Mouse (Mus musculus) kidney, embryonic 16.5 days (tissue): Measurements from ENCODE around the gene Dgcr2. TPM values are rescaled to one million over a fixed set of nuclear protein-coding genes. Genes with fewer than 3 reads are reported as not detected.

ENCODE experiments used
- ATAC-seq: fragments of 200-750 bp; cut with Nextera tagmentation; 2 replicates; pipeline ENCODE4 v1.8.0; 2017; ENCODE audit warnings: moderate TSS enrichment; ENCODE audit not compliant: low FRiP score, low TSS enrichment
- H3K27ac ChIP-seq: fragments of 300-500 bp; sonication (generic); 2 replicates; pipeline ENCODE4 v1.5.1; 2014; ENCODE audit warnings: low read length
- H3K27me3 ChIP-seq: fragments of 300-500 bp; sonication (generic); 2 replicates; pipeline ENCODE4 v1.6.1; 2014; ENCODE audit warnings: low read length, control low read depth, mixed read lengths; ENCODE audit not compliant: insufficient read depth
- H3K36me3 ChIP-seq: fragments of 300-500 bp; sonication (generic); 2 replicates; pipeline ENCODE4 v1.6.1; 2014; ENCODE audit warnings: low read length, control low read depth, mixed read lengths; ENCODE audit not compliant: insufficient read depth
- H3K4me1 ChIP-seq: fragments of 300-500 bp; sonication (generic); 2 replicates; pipeline ENCODE4 v1.6.1; 2014; ENCODE audit warnings: low read length, control low read depth, mixed read lengths; ENCODE audit not compliant: insufficient read depth
- H3K4me2 ChIP-seq: fragments of 300-500 bp; sonication (generic); replicated peaks from 2 replicates; pipeline ENCODE4 v1.6.1; 2014; ENCODE audit warnings: low read depth, low read length
- H3K4me3 ChIP-seq: fragments of 300-500 bp; sonication (generic); 2 replicates; pipeline ENCODE4 v1.5.1; 2014; ENCODE audit warnings: mild to moderate bottlenecking, low read length
- H3K9ac ChIP-seq: fragments of 300-500 bp; sonication (generic); replicated peaks from 2 replicates; pipeline ENCODE4 v1.6.1; 2014; ENCODE audit warnings: low read length
- H3K9me3 ChIP-seq: fragments of 300-500 bp; sonication (generic); 2 replicates; pipeline ENCODE4 v1.6.1; 2016; ENCODE audit warnings: low read length, control low read depth
- WGBS: fragments of 180-500 bp; shearing (Covaris S2); extraction: QIAGEN DNeasy Blood & Tissue Kit; methylation state at CpG from one replicate; pipeline ENCODE4 v1.1.7; 2014; 5-methylcytosine and 5-hydroxymethylcytosine counted together
- polyA plus RNA-seq: library from polyadenylated mRNA; unstranded; fragments of >200 nt; fragmentation: Nextera tagmentation; extraction: Ambion mirVana; gene quantifications from 2 replicates; pipeline ENCODE4 v1.2.1, GENCODE M21; 2015

Dgcr2 gene
- polyA plus RNA-seq, 1 experiment from 2014 or later, result 107 TPM

- Histone ChIP-seq H3K27ac (no peak overlapping the region), H3K27me3 (peaks cover 37% of the 10 kb centered on the region), H3K4me3 (no peak overlapping the region), H3K4me2 (no peak overlapping the region), H3K9me3 (no peaks in the 10 kb centered on the region), H3K4me1 (peaks cover 3% of the 10 kb centered on the region), H3K9ac (no peak overlapping the region), H3K36me3 (no peaks in the 10 kb centered on the region)
- WGBS, result 87% methylated on average over 2 of the region's 2 CpGs
- ATAC-seq, result no peak
Observed at GRCm38 (mm10) chr16:17828229-17828628, 70.1 kb downstream of the Dgcr2 start.

- no peak overlapping the region for H3K4me2 ChIP-seq
- no peaks in the 10 kb centered on the region for H3K9me3 ChIP-seq
- H3K36me3 ChIP-seq, result no peaks in the 10 kb centered on the region
- H3K27ac ChIP-seq, result no peak overlapping the region
- H3K4me3 ChIP-seq, result no peak overlapping the region
- ATAC-seq, result no peak
- WGBS, result 65% methylated on average over 2 of the region's 2 CpGs
- no peak overlapping the region for H3K9ac ChIP-seq
- H3K27me3 ChIP-seq, result peaks cover 23% of the 10 kb centered on the region
- H3K4me1 ChIP-seq, result no peaks in the 10 kb centered on the region
Observed at GRCm38 (mm10) chr16:17826500-17826899, 71.9 kb downstream of the Dgcr2 start.

GRCm38 (mm10) chr16:17816528-17816927, 81.8 kb downstream of the Dgcr2 start:
- H3K27me3 ChIP-seq, result peaks cover 26% of the 10 kb centered on the region
- no peak for ATAC-seq

GRCm38 (mm10) chr16:17815411-17816402, 82.7 kb downstream of the Dgcr2 start:
- H3K9ac ChIP-seq, result peak overlapping the region; percentile 77
- no peaks in the 10 kb centered on the region for H3K9me3 ChIP-seq
- peaks cover 23% of the 10 kb centered on the region for H3K27me3 ChIP-seq
- H3K27ac ChIP-seq, result no peak overlapping the region
- no peaks in the 10 kb centered on the region for H3K36me3 ChIP-seq
- H3K4me1 ChIP-seq, result peaks cover 10% of the 10 kb centered on the region
- peak; percentile 82 for ATAC-seq
- 2% methylated on average over 63 of the region's 63 CpGs for WGBS
- H3K4me2 ChIP-seq, result peak overlapping the region; percentile 82
- peak overlapping the region; percentile 56 for H3K4me3 ChIP-seq

More at GRCm38 (mm10) chr16:17816528-17816927, 81.8 kb downstream of the Dgcr2 start:
- 85% methylated on average over 8 of the region's 8 CpGs for WGBS
- Histone ChIP-seq H3K4me1 (peaks cover 10% of the 10 kb centered on the region), H3K27ac (no peak overlapping the region), H3K36me3 (no peaks in the 10 kb centered on the region), H3K9me3 (no peaks in the 10 kb centered on the region), H3K4me2 (no peak overlapping the region), H3K4me3 (no peak overlapping the region), H3K9ac (no peak overlapping the region)

- no peak overlapping the region for H3K4me3 ChIP-seq
- peaks cover 23% of the 10 kb centered on the region for H3K27me3 ChIP-seq
- H3K9me3 ChIP-seq, result no peaks in the 10 kb centered on the region
Observed at GRCm38 (mm10) chr16:17813173-17813572, 85.2 kb downstream of the Dgcr2 start.

GRCm38 (mm10) chr16:17812120-17812519, 86.2 kb downstream of the Dgcr2 start:
- no peaks in the 10 kb centered on the region for H3K36me3 ChIP-seq
- WGBS, result 6% methylated on average over 5 of the region's 5 CpGs
- peaks cover 23% of the 10 kb centered on the region for H3K27me3 ChIP-seq
- H3K4me1 ChIP-seq, result peaks cover 27% of the 10 kb centered on the region
- H3K4me3 ChIP-seq, result no peak overlapping the region
- no peak for ATAC-seq
- H3K27ac ChIP-seq, result no peak overlapping the region
- no peaks in the 10 kb centered on the region for H3K9me3 ChIP-seq
- no peak overlapping the region for H3K9ac ChIP-seq
- H3K4me2 ChIP-seq, result no peak overlapping the region

More at GRCm38 (mm10) chr16:17813173-17813572, 85.2 kb downstream of the Dgcr2 start:
- Histone ChIP-seq H3K27ac (no peak overlapping the region), H3K36me3 (no peaks in the 10 kb centered on the region), H3K4me1 (peaks cover 18% of the 10 kb centered on the region), H3K4me2 (no peak overlapping the region), H3K9ac (no peak overlapping the region)
- ATAC-seq, result no peak
- WGBS, result 40% methylated on average over 4 of the region's 4 CpGs

GRCm38 (mm10) chr16:17809711-17810110, 88.7 kb downstream of the Dgcr2 start:
- Histone ChIP-seq H3K4me3 (no peak overlapping the region), H3K36me3 (no peaks in the 10 kb centered on the region), H3K27me3 (peaks cover 31% of the 10 kb centered on the region), H3K4me2 (no peak overlapping the region), H3K9ac (no peak overlapping the region), H3K4me1 (peaks cover 39% of the 10 kb centered on the region), H3K27ac (peak overlapping the region; percentile 8; the same call in 1 of the 2 replicates), H3K9me3 (no peaks in the 10 kb centered on the region)
- WGBS, result 26% methylated on average over 7 of the region's 7 CpGs
- ATAC-seq, result no peak

- no peak overlapping the region for H3K9ac ChIP-seq
- peaks cover 32% of the 10 kb centered on the region for H3K27me3 ChIP-seq
- ATAC-seq, result no peak
- H3K4me3 ChIP-seq, result no peak overlapping the region
- H3K4me2 ChIP-seq, result no peak overlapping the region
- H3K9me3 ChIP-seq, result no peaks in the 10 kb centered on the region
- H3K27ac ChIP-seq, result peak overlapping the region; percentile 8; the same call in 1 of the 2 replicates
- no peaks in the 10 kb centered on the region for H3K36me3 ChIP-seq
- H3K4me1 ChIP-seq, result peaks cover 45% of the 10 kb centered on the region
- 87% methylated on average over 4 of the region's 4 CpGs for WGBS
Observed at GRCm38 (mm10) chr16:17809125-17809524, 89.2 kb downstream of the Dgcr2 start.

- 0 out of 2 replicates have a peak overlapping the region, but pooled peaks have one; percentile 40 for H3K27ac ChIP-seq
- H3K36me3 ChIP-seq, result 0 out of 2 replicates have a peak, but pooled peaks cover 5% of the 10 kb centered on the region
- H3K4me3 ChIP-seq, result peak overlapping the region; percentile 45
- H3K4me2 ChIP-seq, result peak overlapping the region; percentile 71
- peaks cover 61% of the 10 kb centered on the region for H3K4me1 ChIP-seq
- H3K9ac ChIP-seq, result peak overlapping the region; percentile 53
- ATAC-seq, result peak; percentile 79
- no peaks in the 10 kb centered on the region for H3K9me3 ChIP-seq
- peaks cover 46% of the 10 kb centered on the region for H3K27me3 ChIP-seq
- WGBS, result 8% methylated on average over 72 of the region's 73 CpGs
Observed at GRCm38 (mm10) chr16:17807192-17808009, 91.0 kb downstream of the Dgcr2 start.
